Mouse (Mus musculus): ENCODE measurements around the gene Hnf4a.

DNA sequence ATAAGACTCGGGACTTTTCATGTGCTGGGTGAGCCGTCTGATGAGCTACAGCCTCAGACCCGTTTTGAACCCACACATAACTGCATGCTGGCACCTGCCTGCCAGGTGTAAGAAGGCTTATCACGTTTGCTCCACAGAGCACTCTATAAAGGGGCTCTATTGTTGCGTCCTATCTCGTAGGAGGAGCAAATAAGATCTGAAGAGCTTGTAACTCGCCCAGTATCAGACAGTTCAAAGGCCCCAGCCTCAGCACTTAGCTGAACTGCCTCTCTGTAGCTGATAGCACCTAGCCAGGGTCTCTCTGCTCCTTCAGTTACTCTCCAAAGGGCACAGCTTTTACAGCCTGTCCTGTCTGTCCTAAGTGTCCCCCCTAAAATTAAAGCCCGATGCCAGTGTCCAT is 23.8 kb downstream of the Hnf4a start:
- TF ChIP-seq GATA1 (IDR thresholded peaks at IDR 0.05; ENCODE audit: low read depth, low read length) (no peak), MAZ (IDR thresholded peaks at IDR 0.05; ENCODE audit: low read depth, low read length) (no peak), POLR2A (IDR thresholded peaks at IDR 0.05; ENCODE audit: control insufficient read depth in 1 of 2, insufficient read depth in 1 of 2, low read depth in 1 of 2, low read length in 2 of 2, poor library complexity in 1 of 2) (no peak), USF1 (IDR thresholded peaks at IDR 0.05; ENCODE audit: low read depth, low read length) (no peak), TCF12 (IDR thresholded peaks at IDR 0.05; ENCODE audit: low read depth, low read length) (no peak), MAX (IDR thresholded peaks at IDR 0.05; ENCODE audit: low read length) (no peak)

Data from MEL (cell line).